Mouse (Mus musculus) mesoderm, embryonic 11.5 days (tissue): ENCODE data around the gene Fancc.
"Not testable (repeated sequence)": the region's sequence is repeated elsewhere in the genome, so short reads cannot be mapped to it uniquely, and the experiment has no call there.

Experiments used
- DNase-seq: peaks from one replicate; pipeline ENCODE4 v3.0.0-alpha.2; 2012; ENCODE audit warnings: low read depth, low spot score

Gene Fancc

DNA sequence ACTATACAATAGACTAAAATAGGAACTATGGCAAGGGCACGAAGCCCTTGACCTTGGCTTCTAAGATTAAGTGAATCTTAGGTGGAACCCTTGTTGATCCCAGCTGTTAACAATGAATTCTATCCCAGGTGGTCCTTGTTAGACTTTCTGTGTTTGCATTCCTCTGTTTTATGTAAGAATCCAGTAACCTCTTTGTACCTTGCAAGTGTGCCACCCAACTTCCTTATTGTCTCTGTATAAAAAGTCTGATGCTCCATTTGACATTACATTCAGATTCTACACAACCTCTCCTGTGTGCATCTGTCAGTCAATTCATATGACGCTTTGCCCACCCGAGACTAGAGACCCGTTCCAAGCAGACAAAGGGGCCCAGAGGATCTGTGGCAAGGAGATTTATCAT, 143.8 kb downstream of the Fancc start:
- DNase-seq, result not testable (repeated sequence)

DNA sequence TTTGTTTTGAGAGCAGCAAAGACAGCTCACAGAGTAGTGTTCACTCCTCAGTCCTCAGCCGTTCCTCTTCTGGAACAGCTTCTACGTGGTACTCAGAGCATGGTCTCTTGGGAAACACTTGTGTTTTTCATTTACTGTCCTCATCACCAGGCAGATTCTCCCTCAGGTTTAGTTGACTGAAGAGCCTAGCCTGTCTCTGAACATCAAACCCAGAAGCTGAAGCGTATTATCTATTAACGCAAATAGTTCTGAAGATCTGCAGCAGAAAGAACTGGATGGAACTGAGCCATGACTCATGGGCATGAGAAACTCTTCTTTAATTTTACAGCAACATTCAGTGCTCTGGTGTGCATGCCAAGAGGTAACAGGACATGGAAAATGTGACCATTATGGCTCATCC, 147.0 kb downstream of the Fancc start:
- no peak for DNase-seq

DNA sequence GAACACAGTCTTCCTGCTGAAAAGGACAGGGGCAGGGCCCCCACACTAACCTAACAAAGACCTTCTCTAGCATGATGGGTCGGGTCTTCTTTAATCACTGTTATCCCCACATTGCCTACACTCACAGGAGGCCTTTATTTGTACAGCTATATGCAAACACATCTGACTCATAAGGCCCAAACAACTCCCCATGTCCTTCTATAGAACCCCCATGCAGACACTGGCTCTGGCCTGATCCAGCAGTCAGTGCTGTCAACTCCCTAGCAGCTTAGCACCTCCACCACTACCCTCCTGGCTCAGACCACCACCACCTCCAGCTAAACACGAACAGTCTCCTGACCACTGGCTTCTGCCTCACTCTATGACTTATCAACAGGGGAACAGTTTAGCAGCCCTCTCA, 149.4 kb downstream of the Fancc start:
- DNase-seq, result no peak

DNA sequence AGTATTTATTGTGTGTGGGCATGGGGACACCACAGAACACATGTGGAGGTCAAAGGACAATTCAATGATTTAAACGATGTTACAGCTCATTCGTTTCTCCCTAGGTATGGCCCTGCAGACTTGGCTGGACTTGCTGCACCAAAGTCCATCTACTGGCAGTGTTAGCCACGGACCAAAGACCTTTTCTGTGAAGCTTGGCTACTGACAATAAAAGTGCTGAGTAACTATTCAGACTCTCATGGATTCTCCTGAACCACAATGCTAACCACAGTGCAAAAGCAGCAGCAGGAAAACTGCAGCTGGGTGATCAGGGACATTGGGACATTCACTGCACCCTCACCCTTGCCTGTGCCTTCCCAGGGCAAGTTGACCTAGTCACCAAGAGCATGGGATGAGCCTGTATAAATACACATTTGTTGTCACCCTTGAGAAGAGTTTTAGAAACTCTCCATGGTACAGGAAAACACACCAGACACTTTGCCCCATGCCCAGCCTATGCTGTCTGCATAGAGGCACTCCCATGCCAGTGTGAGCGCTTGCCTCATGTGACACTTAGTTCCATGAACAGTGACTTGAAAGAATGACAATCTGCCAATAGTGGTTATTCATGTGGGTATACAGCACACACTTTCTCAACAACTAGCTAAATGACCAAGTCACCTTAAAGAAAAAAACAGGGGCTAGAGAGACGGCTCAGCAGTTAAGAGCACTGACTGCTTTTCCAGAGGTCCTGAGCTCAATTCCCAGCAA, 151.4 kb downstream of the Fancc start:
- no peak for DNase-seq

DNA sequence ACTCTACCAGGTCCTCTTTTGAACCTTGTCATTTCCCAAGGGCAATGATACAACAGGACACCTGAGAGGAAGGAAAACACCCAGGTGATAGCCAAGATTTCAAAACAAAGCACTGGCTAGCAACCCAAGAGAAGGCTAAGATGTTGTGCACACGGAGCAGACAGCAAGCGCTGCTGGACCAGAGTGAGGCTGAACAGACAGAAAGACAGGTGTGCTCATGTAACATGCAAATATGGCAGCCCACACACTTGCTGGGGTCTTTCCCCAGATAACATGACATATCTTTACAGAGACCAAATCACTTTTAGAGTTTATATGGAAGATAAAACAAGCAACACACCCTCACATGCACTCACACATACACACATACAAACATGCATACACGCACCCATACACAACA, 152.6 kb downstream of the Fancc start:
- no peak for DNase-seq

DNA sequence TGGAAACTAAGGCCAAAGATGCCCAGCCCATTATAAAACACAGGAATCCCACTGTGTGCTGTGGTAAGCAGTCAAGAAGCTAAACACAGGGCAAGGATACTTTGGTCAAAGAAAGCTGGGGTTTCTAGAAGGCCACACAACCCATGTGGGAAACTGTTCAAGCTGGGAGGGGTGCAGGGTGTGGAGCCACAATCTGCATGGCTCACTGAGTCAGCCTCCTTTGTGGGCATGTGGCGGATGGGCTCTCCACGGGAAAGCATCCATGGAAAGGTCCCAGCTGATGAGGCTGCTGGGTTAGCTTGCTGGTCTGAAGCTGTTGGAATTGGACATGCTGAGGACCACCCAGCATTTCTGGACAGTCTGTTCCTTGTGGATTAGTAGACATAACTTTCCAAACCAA, 154.3 kb downstream of the Fancc start:
- DNase-seq, result no peak

DNA sequence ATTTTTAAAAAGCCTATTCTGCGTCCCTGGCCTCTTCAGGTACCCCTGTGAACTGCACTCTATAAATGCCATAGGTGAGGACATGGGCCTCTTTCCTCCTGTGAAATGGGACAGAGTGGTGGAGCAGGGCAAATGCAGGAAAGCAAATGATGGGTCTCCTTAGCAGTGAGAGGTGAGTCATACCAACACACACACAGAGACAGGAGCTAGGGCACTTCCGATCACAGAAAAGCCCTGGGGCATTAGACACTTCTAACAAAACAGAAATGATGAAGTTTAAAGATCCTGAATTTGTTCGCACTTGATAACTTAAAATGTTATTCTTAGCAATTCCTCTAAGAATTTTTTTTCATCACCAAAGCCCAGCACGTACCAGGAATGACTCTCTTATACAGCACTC, 157.1 kb downstream of the Fancc start:
- no peak for DNase-seq

DNA sequence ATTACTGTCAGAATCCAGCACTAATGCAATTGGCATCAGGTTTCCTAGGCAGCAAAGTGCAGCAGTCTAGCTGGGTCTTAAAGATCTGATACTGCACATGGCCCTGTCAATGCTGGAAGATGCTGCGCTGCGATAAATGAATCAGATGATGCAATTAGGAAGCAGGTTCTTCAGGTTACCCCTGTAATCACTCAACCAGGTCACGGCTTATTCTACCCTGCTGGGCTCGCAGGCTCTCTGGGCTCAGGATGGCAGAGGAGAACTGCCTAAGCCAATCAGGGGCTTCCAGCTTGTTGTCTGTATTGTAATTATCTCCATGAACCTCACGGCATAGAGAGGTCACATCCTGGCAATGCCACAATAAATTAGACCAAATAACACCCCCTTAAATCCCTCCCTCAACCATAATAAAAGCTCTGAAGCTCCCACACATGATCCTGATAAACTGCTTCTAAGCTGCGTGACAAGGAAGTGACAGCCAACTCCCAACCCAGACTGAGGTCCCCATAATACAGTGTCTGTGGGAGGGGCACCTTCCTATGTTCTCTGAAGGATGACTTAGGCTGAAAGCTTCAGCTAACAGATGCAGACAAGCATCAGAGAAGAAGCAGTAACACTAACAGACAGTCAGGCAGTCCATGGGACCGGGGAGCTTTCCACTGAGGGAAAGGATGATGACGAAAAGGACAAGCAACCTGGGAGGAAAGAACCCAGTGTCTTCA, 159.7 kb downstream of the Fancc start:
- no peak for DNase-seq

DNA sequence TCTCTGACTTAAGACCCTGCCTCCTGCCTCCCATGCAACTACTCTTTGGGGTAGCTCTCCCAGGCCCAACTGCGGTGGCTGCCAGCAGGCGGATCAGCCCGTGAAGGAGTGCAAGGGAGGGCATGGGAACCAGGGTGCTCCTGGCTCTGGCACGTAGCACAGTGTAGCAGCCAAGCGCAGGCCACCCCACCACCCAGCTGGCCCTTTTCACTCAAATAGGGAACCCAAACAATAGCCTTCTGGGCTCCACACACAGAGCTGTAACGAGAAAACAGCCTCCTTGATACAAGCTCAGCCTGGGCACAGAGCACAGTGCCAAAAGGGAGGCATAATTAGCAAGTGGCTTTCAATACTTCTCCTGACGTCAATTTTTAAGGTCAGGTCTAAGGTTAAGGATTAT, 160.7 kb downstream of the Fancc start:
- DNase-seq, result no peak

DNA sequence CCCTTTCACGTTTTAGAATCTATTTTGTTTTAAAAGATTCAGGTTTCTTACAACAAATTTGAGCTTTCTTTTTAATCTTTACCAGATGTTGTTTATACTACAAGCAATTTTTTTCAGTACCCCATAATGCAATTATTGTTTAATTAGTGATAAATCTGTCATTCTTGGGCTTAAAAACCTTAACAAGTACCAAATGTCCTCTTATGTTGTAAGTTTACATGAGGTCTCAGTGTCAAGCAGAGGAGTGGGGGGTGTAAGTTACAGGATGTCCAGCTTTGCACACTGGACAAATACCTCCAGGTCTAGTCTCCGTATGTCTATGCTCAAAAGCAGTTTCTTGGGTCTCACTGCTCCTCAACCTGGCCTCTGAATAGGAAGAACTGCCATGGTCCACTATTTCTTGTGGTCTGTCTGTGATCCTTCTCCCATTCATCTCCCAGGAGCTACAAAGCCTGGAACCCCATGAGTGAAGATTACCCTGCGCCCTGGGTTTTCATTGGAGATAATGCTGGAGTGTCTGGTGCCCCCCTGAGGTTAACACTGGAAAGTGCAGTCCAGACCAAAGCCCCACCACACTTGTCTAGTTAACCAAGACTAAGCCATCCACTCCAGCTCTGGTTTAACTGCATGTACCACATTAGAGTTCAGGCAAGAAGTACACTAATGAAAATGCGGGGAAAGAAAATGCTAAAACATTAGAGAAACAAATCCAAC, 161.5 kb downstream of the Fancc start:
- DNase-seq, result peak; percentile 57

DNA sequence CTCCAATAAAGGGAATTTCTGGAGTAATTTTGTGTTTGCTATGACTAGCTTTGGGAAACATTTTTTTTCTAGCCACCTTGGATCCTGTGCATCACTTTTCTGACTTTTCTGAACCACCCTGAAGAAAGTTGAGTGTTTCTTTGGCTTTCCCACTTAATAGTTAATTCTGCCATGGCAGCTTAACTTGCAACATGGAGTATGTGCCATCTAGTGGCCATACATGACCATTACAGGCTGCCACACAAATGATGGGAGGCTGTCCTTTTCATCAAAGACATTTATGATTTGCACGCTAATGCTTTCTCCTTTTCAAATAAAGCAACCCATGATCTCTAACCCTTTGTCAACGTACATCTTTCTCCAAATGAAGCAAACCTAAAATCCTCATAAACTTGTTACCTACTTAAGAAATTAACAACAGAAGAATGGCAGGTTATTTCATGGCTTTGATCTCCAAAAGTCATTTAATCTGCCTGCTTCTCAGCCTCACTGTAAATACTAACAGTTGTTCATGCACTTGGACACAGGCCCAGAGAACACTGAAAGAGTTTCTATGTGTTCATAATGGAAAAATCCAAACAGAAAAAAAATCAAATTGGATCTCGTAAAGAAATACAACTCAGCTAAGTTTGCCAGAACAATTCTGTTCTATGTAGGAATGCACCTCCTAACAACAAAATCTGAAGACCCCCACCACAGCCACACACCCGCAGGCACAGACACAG, 164.3 kb downstream of the Fancc start:
- DNase-seq, result peak; percentile 70

DNA sequence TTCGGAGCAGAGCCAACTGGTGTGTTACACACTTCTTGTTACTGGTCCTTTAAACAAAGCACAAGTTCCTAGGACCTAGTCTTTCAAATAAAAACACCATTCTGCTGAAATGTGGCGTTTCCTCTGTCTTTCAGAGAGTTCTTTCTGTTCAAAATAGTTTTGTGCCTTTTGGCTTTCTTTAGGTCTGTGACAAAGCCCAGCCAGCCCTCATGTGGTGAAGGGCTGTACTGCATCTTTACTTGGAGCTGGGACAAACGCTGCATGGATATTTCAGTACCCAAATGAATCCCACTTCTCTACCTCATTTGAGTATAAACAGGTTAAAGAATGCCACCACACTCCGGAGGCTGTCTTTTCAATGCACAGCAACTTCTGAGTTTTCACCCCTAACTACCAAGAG, 165.7 kb downstream of the Fancc start:
- peak; percentile 77 for DNase-seq

DNA sequence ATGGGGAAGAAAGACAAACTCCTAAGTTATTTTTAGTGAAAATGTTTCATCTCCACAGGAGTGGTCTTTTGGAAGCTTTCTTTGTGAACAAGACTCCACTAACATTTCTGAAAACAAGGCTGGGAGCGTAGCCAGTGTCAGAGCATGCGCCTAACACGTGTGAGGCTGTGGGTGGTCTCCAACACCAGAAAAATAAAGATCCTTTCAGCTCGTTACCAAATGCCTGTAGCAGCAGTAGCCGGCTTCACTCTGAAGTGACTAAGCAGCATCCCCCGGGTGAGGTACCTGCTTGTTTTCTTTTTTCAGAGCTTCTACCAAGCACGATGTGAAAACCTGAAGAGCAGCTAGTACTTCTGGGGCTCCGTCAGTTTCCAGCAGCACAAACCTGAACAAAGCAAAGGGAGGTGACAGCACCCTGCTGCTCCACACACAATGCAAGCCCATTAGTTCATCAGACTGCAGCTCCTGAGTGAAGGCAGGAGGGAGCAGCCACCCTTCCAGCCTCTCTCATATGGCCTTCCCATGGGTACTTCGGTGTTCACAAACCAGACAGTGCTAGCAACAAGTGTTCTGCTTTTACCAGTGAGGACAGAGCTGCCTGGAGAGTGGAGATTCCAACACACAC, 166.7 kb downstream of the Fancc start:
- no peak for DNase-seq

DNA sequence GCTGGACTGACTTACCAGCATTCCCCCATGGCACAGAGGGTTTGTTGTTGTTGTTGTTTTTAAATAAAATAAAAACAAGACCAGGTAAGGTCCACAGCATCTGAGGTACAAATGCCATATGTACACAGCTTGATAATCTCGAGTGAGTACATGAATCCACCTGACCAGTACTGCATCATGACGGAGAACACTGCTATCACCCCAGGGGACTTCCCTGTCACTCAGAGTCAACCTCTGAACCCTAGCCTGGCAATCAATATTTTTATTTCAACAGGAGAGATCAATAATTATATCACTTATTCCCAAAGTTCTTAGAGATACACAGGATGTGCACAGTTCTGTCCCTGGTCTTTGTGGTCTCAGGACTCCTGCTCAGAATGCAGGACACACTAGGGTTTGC, 171.1 kb downstream of the Fancc start:
- no peak for DNase-seq

DNA sequence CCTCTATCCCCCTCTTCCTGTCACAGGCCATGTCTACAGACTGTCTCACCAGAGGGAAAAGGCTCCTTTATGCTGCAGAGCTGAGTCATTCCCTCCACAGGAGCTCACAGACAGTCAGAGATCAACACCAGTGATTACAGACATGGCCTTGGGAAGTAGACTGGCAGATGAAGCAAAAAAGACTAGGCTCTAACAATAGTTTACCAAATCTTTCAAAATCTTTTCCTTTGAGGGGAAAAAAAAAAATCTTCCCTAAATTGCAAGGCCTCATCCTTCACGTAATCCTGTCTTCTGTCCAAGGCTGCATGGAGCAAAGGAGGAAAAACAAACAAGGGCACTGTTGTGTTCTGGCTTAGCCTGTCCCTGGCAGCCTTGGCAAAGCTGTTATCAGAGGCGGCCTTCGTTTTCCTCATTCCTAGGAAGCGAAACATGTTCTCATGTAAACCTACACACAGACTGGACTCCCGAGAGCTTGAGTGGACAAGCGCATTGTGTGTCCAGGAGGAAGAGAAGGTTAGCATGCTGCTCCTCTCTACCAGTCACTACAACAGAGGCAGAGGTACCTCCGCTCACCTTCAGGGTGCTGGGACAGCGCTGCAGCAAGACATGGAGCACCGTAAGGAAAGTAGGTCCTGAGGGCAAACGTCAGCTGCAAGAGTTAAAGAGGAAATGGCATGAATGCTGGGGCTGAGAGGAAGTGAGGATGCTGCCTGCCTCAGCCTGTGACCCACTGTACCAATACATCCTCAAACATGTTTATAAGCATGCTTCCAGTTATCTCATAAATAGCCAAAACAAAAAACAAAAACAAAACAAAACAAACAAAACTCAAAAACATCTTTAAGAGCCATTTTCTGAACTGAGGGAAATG, 171.9 kb downstream of the Fancc start:
- no peak for DNase-seq

DNA sequence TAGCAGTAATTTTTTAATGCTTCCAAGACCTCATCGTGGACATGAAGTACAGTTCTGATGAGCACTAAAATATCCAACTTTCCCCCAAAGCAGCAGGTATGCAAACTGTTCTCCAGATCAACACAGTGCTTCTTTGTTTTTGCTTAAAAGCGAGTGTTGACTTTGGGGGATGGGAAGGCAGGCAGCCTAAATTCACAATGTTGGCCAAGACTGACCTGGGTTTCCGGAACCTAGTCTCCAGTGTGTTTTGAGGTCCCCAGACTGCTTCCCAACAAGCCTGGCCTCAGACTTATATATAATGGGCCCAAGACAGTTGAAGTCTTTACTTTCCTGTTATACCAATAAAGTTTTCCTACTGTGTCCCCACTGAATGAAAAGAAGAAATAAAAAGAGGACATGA, 172.8 kb downstream of the Fancc start:
- DNase-seq, result no peak

DNA sequence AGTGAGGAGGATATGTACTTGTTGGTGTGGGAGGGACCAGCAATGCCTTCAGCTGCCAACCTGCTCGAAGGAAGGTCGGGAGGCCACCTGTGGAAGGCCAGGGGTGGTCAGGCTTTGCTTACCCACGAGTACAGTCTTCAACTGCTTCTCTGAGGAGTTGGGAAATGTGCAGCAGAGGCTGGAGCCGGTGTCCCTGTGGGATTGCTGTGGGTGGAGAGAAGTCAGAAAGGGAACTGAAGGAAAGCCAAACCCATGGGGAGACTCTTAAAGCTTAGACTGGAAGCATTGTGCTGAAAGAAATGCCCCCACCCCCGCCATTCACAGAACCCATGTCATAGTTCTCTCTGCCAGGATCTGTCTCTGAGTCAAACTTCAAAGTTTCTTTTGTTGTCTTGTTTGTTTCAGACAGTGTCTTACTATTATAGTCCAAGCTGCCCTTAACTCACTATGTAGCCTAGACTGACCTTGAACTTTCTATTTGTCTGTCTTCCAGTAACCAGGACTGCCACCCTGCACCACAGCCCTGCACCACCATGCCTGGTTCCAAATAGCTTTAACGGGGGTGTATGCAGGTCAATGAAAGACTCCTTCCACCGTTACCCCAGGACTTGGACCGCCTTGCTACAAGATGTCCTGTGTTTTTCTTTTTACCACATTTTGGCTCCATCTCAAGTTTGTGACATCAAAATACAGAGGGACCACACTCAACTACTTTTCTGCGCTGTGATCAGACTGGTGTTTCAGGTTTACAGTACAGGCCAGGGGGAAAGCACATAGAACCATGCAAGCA, 173.6 kb downstream of the Fancc start:
- DNase-seq, result no peak

DNA sequence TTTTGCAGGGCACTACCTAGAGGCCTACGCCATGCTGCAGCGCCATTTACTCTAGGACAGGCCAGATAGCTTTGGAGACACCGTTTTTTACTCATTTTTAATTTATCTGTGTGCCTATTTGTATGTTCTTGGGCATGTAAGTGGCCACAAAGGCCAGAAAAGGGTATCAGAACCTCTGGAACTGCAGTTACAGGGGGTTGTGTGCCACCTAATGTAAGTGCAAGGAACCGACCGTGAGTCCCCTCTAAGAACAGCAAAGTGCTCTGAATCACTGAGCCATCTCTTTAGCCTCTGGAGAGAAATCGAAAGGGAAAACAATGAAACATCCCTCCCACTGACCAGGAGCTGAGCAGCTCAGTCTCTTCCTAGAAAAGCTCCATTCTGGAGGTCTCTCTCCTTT, 174.3 kb downstream of the Fancc start:
- DNase-seq, result no peak

DNA sequence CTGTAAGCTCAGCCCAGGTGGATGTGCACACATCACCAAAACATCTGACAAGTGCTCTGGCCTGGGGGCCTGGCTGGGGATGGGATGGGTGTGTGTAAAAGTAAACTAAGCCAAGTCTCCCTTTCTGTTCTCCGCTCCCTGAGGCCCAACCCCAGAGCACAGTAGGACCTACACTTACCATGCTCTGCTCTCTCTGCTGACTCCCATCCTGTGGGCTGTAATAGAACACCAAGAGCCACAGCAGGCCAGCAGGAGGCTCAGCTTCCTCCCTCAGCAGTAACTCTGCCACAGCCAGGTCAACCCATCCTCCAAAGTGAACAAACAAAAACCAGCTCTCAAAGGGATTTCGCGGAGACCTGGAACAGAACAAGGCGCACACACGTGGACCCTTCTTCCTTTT, 175.4 kb downstream of the Fancc start:
- no peak for DNase-seq

DNA sequence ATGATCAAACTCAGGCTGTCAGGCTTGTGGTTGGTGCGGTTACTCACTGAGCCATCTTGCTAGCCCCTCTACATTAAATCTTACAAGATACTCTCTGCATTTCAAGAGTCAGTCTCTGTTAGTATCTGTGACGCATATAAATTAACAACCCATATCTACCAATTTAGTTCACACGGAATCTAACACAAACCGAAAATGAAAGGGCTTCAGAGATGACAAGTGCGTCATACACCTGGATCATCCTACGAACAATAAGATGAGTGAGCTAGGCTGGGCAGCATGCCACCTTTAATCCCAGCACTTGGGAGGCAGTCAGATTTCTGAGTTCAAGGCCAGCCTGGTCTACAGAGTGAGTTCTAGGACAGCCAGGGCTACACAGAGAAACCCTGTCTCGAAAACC, 177.3 kb downstream of the Fancc start:
- no peak for DNase-seq
